Mouse (Mus musculus): ENCODE results near the gene Gtf2ird1. TPM values are rescaled to one million over a fixed set of nuclear protein-coding genes. Genes with fewer than 3 reads are reported as not detected.

Gene Gtf2ird1
- total RNA-seq (2021), result 10 to 100 TPM; 39.9 to 44.9 TPM

DNA sequence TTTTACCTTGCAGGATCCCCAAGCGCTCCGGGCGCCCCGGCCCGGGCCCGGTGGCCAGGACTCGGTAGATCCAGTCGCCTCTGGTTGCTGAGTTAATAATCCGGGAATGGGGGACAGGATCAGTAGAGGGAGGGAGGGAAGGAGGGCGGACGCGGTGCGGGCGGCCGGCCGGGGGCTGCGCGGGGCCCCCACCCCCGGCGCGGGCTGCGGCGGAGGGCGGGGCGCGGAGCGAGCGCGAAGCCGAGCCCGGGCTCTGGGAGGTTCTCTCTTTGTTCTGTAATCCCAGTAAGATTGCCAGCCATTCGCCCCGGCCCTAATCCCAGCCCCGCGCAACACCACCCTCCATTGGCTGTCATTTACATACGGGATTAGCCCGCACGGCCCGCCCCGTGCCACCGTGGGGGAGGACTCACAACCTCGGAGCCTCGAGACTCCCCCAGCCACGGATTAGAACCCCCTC is at the start of gene Gtf2ird1:
Gene Gtf2ird1, minus strand, starts transcription at position 214 of the 460 bp plus-strand sequence.
- intact Hi-C loops (cut with DNase I), result no loop called here
- peak; percentile 76 to 90 for DNase-seq (ENCODE audit: extremely low spot score in 1 of 2, low spot score in 2 of 2)

DNA sequence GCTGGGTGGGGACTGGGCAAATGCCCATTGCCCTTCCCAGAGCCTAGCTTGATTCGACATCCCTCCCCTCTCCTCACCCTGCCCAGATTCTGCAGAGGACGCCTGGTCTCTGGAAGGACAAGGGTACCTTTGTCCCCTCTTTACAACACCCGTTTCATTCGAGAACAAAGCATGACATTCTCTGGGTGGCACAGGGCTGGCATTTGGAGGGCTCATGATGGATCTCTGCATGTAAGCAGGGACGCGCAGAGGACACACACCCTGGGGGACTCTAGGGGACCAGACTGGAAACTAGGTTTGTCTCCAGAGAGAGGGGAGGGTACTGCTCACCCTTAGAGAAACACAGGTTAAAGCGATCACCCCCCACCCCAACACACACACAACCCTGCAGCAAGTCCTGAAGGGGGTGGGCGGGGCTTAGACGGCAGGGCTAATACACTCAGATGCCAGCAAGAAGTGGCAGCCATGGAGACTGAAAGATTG is 49.3 kb upstream of the Gtf2ird1 start:
- DNase-seq (ENCODE audit: extremely low spot score in 1 of 2, low spot score in 2 of 2), result peak in 1 of 2 experiments; percentile 52
- intact Hi-C loops (cut with DNase I), result loop anchor here (5.0 kb wide), 1 partner anchor 36 kb away; no protein-coding TSS in a partner anchor

DNA sequence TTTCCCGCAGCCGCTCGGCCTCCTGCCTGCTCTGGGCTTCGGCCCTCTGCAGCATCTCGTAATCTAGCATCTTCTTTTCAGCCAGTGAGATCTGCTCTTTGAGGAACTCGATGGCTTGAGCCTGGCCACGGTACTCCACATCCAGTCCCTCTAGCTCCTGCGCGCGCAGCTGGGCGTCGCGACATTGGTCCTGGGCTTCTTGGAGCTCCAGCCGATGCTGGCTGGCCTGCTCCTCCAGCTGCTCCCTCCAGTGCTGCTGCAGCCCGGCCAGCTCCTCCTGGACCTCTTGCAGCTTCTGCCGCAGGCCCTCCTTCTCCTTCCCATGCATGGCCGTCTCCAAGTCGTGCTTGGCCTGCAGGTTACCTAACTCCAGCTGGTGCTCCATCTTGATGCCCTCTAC is 46.1 kb upstream of the Gtf2ird1 start:
- intact Hi-C loops (cut with DNase I), result no loop called here
- DNase-seq (ENCODE audit: extremely low spot score in 1 of 2, low spot score in 2 of 2), result no peak

DNA sequence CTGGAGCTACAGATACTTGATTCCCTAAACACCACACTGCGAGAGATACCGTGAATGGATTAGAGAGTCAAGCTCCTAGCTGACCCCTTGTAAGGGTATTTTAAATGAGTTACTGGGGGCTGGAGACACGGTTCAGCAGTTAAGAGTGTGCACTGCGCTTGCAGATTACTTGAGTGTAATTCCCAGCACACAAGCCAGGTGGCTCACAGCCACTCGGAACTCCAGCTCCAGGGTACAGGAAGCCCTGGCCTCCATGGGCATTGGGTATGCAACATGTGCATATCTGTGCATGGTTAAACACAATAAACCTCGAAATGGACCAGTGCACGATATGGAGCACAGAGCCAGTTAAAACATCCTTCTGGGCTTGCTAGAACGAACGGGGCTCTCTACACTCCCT is 44.9 kb upstream of the Gtf2ird1 start:
- DNase-seq (ENCODE audit: extremely low spot score in 1 of 2, low spot score in 2 of 2), result peak in 1 of 2 experiments; percentile 50

DNA sequence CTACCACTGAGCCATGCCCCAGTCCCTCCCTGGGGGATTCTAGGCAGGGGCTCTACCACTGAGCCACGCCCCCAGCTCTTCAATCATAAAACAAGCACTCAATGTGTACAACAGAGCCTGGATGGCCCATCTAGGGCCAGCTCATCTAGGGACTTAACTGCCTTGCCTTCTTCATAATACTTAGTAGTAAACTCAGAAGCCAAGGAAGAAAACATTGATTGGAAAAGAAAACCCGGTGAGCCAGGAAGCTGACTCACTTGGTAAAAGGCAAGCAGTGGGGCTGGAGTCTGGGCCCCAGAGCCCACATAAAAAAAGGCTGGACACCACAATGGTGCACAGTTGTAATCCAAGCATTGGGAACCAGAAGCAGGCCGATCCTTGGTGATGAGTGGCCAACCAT is 44.2 kb upstream of the Gtf2ird1 start:
- peak in 1 of 2 experiments; percentile 10 for DNase-seq (ENCODE audit: extremely low spot score in 1 of 2, low spot score in 2 of 2)
- intact Hi-C loops (cut with DNase I), result no loop called here

More for the DNA sequence above, 44.9 kb upstream of the Gtf2ird1 start:
- intact Hi-C loops (cut with DNase I), result no loop called here

DNA sequence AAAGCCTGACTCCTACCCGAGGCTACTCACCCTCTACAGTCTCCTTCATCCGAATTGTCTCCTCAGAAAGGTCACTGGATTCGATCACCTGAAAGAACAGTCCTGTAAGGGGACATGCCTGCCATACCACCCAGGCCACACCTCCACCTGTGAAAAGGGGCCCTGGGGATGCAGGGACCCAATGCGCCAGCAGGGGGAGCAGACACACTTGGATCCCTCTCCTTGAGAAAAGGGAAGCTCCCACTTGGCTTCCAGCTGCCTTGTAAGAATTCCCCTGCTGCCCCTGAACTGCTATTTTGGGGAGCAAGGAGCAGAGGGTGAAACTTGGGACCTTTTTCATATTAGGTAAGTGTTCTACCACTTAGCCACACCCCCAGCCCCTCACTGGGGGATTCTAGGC is 43.5 kb upstream of the Gtf2ird1 start:
- DNase-seq (ENCODE audit: extremely low spot score in 1 of 2, low spot score in 2 of 2), result peak in 1 of 2 experiments; percentile 59
- intact Hi-C loops (cut with DNase I), result no loop called here

DNA sequence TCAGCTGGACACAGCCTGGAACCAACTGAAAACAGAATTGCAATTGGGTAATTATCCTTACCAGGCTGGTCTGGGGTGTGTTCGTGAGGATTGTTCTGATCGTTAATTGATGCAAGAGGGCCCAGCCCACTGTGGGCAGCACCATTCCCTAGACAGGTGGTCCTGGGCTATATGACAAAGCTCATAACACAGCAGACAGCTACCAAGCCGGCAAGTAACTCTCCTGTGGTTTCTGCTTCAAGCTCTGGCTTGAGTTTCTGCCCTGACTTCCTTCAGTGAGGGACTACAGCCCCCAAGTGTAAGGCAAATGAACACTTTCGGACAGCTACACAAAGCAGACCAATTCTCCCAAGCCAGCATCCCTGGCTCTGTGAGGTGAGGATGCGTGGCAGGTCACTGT is 40.5 kb upstream of the Gtf2ird1 start:
- intact Hi-C loops (cut with DNase I), result loop anchor here (10.0 kb wide), 1 partner anchor 208 kb away; no protein-coding TSS in a partner anchor
- DNase-seq (ENCODE audit: extremely low spot score in 1 of 2, low spot score in 2 of 2), result peak in 1 of 2 experiments; percentile 9

DNA sequence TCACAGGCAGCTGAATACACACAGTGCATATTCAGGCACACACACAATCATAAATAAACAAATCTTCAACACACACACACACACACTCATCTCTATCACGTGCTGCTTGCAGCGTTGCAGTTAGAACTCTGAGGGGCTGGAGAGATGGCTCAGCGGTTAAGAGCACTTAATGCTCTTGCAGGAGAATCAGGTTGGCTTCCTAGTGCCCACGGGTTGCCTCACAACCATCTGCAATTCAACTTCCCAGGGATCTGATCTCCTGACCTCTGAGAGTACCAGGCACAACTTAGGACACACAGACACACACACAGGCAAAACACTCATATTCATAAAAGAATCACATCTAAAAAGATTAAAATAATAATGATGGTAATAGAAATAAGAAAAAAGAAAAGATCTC is 39.3 kb upstream of the Gtf2ird1 start:
- peak in 1 of 2 experiments; percentile 8 for DNase-seq (ENCODE audit: extremely low spot score in 1 of 2, low spot score in 2 of 2)
- intact Hi-C loops (cut with DNase I), result loop anchor here (2.0 to 10.0 kb wide), 2 partner anchors 87 to 209 kb away; no protein-coding TSS in a partner anchor

DNA sequence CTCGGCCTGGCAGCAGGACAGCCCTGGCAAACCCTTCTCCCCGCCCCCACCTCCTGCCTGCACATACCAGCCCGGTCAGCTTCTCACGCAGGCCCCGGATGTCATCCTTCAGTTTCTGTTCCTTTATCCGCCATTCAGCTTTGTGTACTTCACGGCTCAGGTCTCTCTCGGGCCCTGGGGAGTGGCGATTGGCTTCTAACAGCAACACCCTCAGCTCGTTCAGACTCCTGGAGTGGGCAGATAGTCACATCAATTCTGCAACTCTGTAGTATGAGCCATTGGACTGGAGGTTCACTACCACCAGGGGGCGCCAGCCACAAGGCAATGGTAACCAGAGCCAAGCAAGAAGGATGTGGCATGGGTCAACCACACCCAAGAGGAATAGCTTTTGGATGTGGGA is 37.6 kb upstream of the Gtf2ird1 start:
- intact Hi-C loops (cut with DNase I), result loop anchor here (2.0 to 10.0 kb wide), 2 partner anchors 89 to 211 kb away; no protein-coding TSS in a partner anchor
- peak; percentile 81 to 91 for DNase-seq (ENCODE audit: extremely low spot score in 1 of 2, low spot score in 2 of 2)

DNA sequence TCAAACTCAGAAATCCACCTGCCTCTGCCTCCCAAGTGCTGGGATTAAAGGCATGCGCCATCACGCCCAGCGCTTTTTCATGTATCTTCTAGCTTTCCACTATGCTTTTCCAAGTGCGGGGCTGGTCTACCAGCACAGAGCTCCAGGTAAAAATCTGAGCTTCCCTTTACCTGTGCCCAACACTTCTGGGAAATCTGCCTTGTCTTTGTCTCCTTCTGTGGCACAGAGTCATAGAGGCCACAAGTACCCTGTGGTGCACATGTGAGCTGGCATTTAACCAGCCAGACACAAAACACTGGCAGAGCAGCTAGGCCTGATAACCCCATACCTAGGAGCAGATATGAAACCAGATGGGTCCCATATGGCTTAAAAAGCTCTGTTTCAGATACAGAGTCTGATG is 36.4 kb upstream of the Gtf2ird1 start:
- no peak for DNase-seq (ENCODE audit: extremely low spot score in 1 of 2, low spot score in 2 of 2)
- intact Hi-C loops (cut with DNase I), result loop anchor here (10.0 kb wide), 1 partner anchor 212 kb away; no protein-coding TSS in a partner anchor

DNA sequence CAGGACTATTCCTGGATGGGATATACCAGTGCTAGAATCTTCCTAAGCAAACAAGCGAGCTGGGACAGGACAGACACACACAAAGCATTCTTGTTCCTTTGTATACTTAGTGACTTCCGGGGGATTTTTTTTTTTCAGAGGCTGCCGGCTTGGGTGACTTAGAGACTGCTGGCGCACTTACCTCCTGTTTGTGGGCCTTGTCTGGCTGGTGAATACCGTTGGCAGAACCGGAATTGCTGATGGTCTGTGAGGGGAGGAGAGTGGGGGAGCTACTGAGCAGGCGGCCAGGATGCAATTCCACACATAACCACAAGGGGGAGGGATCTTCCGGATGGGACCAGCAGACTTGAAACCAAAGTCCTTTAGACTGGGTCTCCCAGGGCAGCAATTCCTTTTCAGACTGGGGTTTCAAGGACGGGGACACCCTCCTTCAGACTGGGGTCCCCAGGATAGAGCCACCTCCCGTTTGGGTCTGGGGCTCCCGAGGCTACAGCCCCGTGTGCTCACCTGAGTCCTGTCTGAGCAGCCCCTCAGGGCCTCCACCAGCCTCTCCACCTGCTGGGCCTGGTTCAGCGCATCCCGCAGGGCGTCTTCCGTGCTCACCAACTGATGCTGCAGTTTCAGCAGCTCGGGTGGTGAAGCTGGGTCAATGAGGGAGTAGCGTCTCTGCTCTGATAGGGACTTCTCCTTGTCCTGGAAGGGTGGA is 35.3 kb upstream of the Gtf2ird1 start:
- intact Hi-C loops (cut with DNase I), result loop anchor here (10.0 kb wide), 1 partner anchor 213 kb away; no protein-coding TSS in a partner anchor
- DNase-seq (ENCODE audit: extremely low spot score in 1 of 2, low spot score in 2 of 2), result peak; percentile 76 to 91

DNA sequence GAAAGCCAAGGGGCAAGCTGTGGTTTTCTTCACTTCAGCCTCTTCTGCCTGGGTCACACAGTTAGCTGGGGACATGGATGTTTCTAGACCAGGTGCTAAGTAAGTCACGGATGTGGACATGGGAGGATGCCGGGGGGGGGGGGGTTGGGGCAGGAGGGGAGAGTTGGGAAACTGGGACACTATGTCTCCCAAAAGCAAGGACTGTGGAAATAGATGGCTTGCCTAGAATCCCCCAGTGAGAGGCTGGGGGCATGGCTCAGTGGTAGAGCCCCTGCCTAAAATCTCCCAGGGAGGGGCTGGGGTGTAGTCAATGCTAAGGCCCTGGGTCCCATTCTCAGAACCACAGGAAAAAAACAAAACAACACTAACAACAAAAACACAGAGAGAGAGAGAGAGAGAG is 34.7 kb upstream of the Gtf2ird1 start:
- intact Hi-C loops (cut with DNase I), result loop anchor here (10.0 kb wide), 1 partner anchor 214 kb away; no protein-coding TSS in a partner anchor
- no peak for DNase-seq (ENCODE audit: extremely low spot score in 1 of 2, low spot score in 2 of 2)

DNA sequence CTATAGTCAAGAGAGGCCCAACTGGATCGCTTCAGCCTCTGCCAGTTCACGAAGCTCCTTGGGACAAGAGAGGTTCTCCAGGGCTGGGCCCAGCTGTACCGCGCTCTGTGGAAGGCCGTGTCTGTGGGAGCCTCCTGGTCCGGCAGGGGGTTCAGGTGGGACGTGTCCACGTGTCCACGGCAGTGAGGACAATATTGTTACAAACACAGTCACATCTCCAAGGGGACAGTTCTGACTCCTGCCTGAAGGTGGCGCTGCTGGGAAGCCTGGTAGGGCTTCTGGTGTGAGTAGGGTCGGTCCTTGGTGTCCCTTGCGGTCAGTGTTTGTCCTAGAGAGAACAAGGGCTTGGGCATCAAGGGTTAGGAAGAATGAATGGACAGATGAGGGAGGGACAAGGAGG is 33.9 kb upstream of the Gtf2ird1 start:
- DNase-seq (ENCODE audit: extremely low spot score in 1 of 2, low spot score in 2 of 2), result peak in 1 of 2 experiments; percentile 63
- intact Hi-C loops (cut with DNase I), result loop anchor here (10.0 kb wide), 1 partner anchor 214 kb away; no protein-coding TSS in a partner anchor

DNA sequence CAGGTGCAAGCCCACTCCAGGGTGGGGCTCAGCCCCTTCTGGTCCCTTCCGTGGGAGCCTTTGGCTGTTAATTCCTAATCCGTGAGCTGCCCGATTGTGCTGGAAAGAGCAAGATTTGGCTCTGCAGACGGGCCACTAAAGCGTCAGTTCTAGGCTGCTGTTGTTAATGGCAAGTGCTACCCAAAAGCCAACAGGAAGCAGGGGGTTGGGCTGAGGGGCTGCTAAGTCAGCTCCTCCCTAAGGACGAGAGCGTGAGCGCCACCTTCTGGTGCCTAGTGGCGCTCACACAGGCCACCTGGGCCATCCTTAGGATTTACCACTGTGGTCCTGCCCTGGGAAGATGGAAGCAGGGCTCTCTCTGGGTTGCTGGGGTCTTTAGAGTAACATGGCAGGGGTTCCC is 33.1 kb upstream of the Gtf2ird1 start:
- intact Hi-C loops (cut with DNase I), result no loop called here
- DNase-seq (ENCODE audit: extremely low spot score in 1 of 2, low spot score in 2 of 2), result peak in 1 of 2 experiments; percentile 87

DNA sequence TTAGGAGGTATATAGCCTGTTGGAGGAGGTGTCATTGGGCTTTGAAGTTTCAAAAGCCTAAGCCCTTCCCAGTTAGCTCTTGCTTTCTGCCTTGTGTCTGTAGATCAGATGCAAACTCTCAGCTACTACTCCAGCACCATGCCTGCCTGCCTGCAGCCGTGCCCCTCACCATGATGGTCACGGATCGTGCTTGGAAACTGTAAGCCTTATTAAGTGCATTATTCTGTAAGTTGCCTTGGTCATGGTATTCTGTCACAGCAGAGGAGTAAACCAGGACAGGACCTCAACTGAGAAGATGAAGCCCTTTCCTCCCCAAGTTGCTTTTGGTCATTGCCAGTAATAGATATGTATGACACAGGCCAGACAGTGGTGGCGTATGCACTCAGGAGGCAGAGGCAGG is 32.1 kb upstream of the Gtf2ird1 start:
- intact Hi-C loops (cut with DNase I), result no loop called here

DNA sequence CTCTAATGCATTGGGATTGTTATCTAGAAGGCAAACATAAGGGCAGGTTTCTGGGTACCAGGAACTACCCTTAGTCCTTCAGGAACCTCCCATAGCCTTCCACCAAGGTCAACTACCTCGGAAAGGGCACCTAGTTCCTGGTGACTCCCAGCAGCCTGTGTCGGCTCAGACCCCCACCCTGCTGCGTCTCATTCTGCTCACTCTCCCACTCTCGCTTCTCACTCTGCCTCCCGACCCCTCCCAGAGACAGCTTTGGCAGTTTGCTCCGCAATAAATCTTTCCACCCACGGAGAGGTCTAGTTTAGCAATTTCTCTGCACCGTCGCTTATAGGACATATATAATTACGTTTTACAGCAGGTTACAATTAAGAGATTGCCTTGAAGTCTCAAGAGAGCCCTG is 31.5 kb upstream of the Gtf2ird1 start:
- intact Hi-C loops (cut with DNase I), result no loop called here
- DNase-seq (ENCODE audit: extremely low spot score in 1 of 2, low spot score in 2 of 2), result no peak

More for the DNA sequence above, 32.1 kb upstream of the Gtf2ird1 start:
- DNase-seq (ENCODE audit: extremely low spot score in 1 of 2, low spot score in 2 of 2), result no peak

DNA sequence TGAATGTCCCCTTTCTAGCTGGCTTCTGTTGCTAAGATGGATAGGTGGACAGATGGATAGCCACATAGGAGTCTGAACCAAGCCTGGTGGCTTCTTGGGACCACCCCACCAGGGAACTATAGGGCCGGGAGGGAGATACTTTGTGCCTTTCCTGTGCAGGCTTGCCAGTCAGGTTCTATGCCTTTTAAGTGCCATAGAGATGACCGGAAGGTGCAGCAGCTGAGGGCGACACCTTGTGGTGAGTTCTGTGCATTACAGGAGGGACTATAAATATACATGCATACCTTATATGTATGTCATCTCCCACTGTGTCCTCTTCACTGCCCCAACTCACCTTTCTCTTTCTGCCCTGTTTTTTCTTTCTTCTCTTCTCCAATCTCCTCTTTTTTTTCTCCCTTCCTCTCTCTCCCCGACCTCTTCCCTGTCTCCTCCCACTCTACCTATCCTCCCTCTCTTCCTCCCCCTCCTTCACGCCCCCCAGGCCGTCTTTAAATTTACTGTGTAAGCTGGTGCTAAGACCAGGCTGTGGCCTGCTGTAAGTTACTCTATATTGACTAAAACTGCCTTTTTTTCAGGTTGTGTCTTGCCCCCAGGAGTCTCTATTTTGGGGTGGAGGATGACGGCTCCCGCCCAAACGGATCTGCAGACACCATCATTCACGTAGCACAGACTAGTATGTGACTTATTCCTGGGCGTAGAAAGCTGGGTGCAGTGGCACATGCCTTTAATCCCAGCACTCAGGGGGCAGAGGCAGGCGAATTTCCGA is 29.6 kb upstream of the Gtf2ird1 start:
- peak; percentile 62 to 73 for DNase-seq (ENCODE audit: extremely low spot score in 1 of 2, low spot score in 2 of 2)
- intact Hi-C loops (cut with DNase I), result loop anchor here (1.0 to 2.0 kb wide), 2 partner anchors 101 to 305 kb away; no protein-coding TSS in a partner anchor

DNA sequence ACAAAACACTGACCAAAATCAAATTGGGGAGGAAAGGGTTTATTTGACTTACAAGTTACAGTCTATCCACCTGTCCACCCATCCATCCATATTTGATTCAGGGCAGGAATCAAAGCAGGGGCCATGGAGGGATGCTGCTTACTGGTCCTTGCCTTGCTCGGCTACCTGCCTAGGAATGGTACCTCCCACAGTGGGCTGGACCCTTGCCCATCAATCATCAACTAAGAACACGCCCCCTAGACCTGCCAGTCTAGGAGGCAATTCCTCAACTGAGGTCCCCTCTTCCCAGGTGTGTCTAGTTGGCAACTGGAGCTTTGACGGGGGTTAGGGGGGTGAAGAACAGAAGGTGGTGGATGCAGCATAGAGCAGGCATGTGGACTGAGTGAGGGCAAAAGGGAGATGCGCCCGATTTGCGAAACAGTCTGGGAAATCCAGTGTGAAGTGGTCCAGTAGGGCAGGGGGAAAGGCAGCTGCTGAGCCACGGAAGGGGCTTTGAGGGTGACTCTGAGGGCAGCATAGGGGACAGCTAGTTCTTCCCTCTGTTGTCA is 28.7 kb upstream of the Gtf2ird1 start:
- intact Hi-C loops (cut with DNase I), result no loop called here

DNA sequence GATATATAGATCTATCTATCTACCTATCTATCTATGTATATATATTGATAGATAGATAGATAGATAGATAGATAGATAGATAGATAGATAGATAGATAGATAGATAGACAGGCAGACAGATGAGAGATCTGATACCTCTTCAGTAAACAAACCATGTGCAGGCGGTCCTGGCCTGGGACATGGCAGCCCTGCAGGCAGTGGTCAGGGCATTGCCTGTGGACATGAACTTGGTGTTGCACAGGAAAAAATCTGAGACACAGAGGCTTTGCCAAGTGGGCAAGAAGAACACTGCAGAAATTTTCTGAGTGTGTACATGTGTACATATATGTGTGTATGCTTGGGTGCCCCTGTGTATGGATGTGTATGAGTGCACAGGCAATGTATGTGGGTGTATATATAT is 26.8 kb upstream of the Gtf2ird1 start:
- no peak for DNase-seq (ENCODE audit: extremely low spot score in 1 of 2, low spot score in 2 of 2)
- intact Hi-C loops (cut with DNase I), result no loop called here

More for the DNA sequence above, 28.7 kb upstream of the Gtf2ird1 start:
- no peak for DNase-seq (ENCODE audit: extremely low spot score in 1 of 2, low spot score in 2 of 2)
